Mouse (Mus musculus): Measurements from ENCODE around the gene Nodal.

- no peak for TF ChIP-seq ZKSCAN1 (IDR thresholded peaks at IDR 0.05; ENCODE audit: low read depth, low read length)
- TF ChIP-seq POLR2A (IDR thresholded peaks at IDR 0.05; ENCODE audit: control insufficient read depth in 1 of 2, insufficient read depth in 1 of 2, low read depth in 1 of 2, low read length in 2 of 2, poor library complexity in 1 of 2) = no peak
- TF ChIP-seq CTCF (IDR thresholded peaks at IDR 0.05 in 2 of 3, conservative IDR thresholded peaks at IDR 0.05 in 1 of 3; ENCODE audit: control insufficient read depth in 1 of 3, insufficient read depth in 1 of 3, low read depth in 2 of 3, low read length in 3 of 3, poor library complexity in 1 of 3, severe bottlenecking in 1 of 3) = no peak
- TF ChIP-seq ZC3H11A (IDR thresholded peaks at IDR 0.05; ENCODE audit: low read depth, low read length) = no peak
- no peak for TF ChIP-seq USF2 (IDR thresholded peaks at IDR 0.05; ENCODE audit: borderline replicate concordance in 1 of 2, insufficient read depth in 1 of 2, low read depth in 1 of 2, low read length in 2 of 2)
- no peak for TF ChIP-seq MYC (IDR thresholded peaks at IDR 0.05; ENCODE audit: low read depth, low read length)
Observed at GRCm38 (mm10) chr10:61473640-61474039, 55.9 kb downstream of the Nodal start.

Data from MEL (cell line).